Mouse (Mus musculus) lung, embryonic 16.5 days (tissue): ENCODE measurements around the gene Cdc7. TPM values are rescaled to one million over a fixed set of nuclear protein-coding genes. Genes with fewer than 3 reads are reported as not detected.

Source experiments
- ATAC-seq: fragments of 200-750 bp; cut with Nextera tagmentation; 2 replicates; pipeline ENCODE4 v1.8.0; 2017; ENCODE audit warnings: low read depth, mild to moderate bottlenecking, moderate library complexity
- H3K27ac ChIP-seq: fragments of 300-500 bp; sonication (generic); 2 replicates; pipeline ENCODE4 v1.5.1; 2014; ENCODE audit warnings: mild to moderate bottlenecking, control low read depth, low read length
- H3K27me3 ChIP-seq: fragments of 300-500 bp; sonication (generic); 2 replicates; pipeline ENCODE4 v1.6.1; 2014; ENCODE audit warnings: low read depth, low read length, mixed read lengths; ENCODE audit not compliant: control insufficient read depth, insufficient read depth
- H3K36me3 ChIP-seq: fragments of 300-500 bp; sonication (generic); 2 replicates; pipeline ENCODE4 v1.6.1; 2014; ENCODE audit warnings: low read length; ENCODE audit not compliant: control insufficient read depth, insufficient read depth
- H3K4me1 ChIP-seq: fragments of 300-500 bp; sonication (generic); replicated peaks from 2 replicates; pipeline ENCODE4 v1.6.1; 2014; ENCODE audit warnings: low read length, mixed read lengths; ENCODE audit not compliant: control insufficient read depth, insufficient read depth
- H3K4me2 ChIP-seq: fragments of 300-500 bp; sonication (generic); 2 replicates; pipeline ENCODE4 v1.6.1; 2014; ENCODE audit warnings: low read depth, low read length, control low read depth
- H3K4me3 ChIP-seq: fragments of 300-500 bp; sonication (generic); 2 replicates; pipeline ENCODE4 v1.5.1; 2014; ENCODE audit warnings: mild to moderate bottlenecking, low read length, control low read depth
- H3K9ac ChIP-seq: fragments of 300-500 bp; sonication (generic); 2 replicates; pipeline ENCODE4 v1.6.1; 2014; ENCODE audit warnings: low read length, control low read depth
- H3K9me3 ChIP-seq: fragments of 300-500 bp; sonication (generic); 2 replicates; pipeline ENCODE4 v1.6.1; 2016; ENCODE audit warnings: low read length; ENCODE audit not compliant: control insufficient read depth
- WGBS: fragments of 180-500 bp; shearing (Covaris S2); extraction: QIAGEN DNeasy Blood & Tissue Kit; methylation state at CpG from one replicate; pipeline ENCODE4 v1.1.7; 2014; 5-methylcytosine and 5-hydroxymethylcytosine counted together
- polyA plus RNA-seq: library from polyadenylated mRNA; unstranded; fragments of >200 nt; fragmentation: Nextera tagmentation; extraction: Ambion mirVana; gene quantifications from 2 replicates; pipeline ENCODE4 v1.2.1, GENCODE M21; 2015

Cdc7 gene
- polyA plus RNA-seq, 1 experiment from 2014 or later = 46.6 TPM

DNA sequence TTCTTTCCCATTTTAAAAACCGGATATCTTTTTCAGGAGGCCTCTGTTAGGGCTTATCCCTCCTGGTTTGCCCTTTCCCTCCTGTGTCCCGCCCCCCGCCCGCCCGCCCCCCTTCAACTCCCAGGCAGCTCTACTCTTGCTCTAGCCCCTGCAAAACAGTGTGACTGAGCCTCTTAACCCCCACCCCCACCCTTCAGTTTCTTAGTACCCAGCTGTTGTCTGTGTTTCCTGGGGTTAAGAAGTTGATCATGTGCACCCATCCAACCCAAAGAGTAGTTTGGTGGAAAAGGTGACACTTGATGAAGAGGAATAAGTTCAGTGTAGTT lies 37.9 kb downstream of the Cdc7 start:
- H3K27ac ChIP-seq = peak overlapping the region; percentile 61
- H3K4me3 ChIP-seq = no peak overlapping the region
- no peaks in the 10 kb centered on the region for H3K36me3 ChIP-seq
- H3K27me3 ChIP-seq = no peaks in the 10 kb centered on the region
- peaks cover 4% of the 10 kb centered on the region for H3K4me1 ChIP-seq
- no peak overlapping the region for H3K9ac ChIP-seq
- no peak overlapping the region for H3K4me2 ChIP-seq
- ATAC-seq = peak; percentile 26; the same call in 1 of the 2 replicates
- H3K9me3 ChIP-seq = 0 out of 2 replicates have a peak, but pooled peaks cover 2% of the 10 kb centered on the region
- 30% methylated on average over 5 of the region's 5 CpGs for WGBS

DNA sequence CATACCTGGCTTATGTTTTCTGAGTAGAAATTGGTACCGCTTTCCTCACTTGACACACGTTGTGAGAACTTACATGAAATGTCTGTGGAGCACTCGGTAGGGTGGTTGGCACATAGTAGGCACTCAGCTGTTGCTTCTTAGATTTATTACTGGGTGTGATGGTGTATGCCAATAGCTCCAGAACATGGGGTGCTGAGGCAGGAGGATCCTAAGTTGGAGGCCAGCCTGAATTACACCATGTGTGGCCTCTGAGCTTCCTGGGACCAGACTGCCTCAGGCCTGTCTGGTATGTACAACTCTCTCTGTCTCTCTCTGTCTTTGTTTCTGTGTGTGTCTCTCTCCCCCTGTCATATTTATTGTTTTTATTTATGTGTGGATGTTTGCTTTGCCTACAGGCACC lies 45.6 kb downstream of the Cdc7 start:
- Histone ChIP-seq H3K9ac (no peak overlapping the region), H3K4me3 (no peak overlapping the region), H3K27ac (no peak overlapping the region), H3K9me3 (0 out of 2 replicates have a peak, but pooled peaks cover 2% of the 10 kb centered on the region), H3K27me3 (no peaks in the 10 kb centered on the region), H3K36me3 (no peaks in the 10 kb centered on the region), H3K4me1 (peaks cover 18% of the 10 kb centered on the region), H3K4me2 (no peak overlapping the region)
- no peak for ATAC-seq
- 95% methylated on average over 3 of the region's 3 CpGs for WGBS

DNA sequence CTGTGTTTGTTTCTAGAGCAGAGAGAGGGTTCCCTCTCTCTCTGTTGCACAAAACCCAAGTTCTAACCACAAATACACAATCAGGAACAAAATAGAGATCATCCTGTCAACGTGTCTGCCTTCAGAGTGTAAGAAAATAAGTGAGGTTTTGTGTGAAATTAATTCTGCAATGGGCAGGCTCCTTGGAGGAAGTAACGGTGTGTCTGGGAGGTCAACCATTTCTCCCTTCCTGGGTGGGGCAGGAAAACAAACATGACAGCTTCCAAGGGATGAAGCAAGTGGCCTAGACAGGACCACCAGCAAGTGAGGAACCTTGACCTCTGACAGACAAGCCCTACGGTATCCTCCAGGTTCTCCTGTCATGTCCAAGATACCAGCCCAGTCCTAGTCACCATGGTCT lies 46.2 kb downstream of the Cdc7 start:
- no peaks in the 10 kb centered on the region for H3K36me3 ChIP-seq
- H3K4me1 ChIP-seq = peaks cover 24% of the 10 kb centered on the region
- H3K27ac ChIP-seq = no peak overlapping the region
- H3K27me3 ChIP-seq = no peaks in the 10 kb centered on the region
- H3K9ac ChIP-seq = no peak overlapping the region
- H3K4me2 ChIP-seq = no peak overlapping the region
- 0 out of 2 replicates have a peak, but pooled peaks cover 2% of the 10 kb centered on the region for H3K9me3 ChIP-seq
- H3K4me3 ChIP-seq = no peak overlapping the region
- ATAC-seq = no peak
- WGBS = 59% methylated on average over 3 of the region's 3 CpGs

DNA sequence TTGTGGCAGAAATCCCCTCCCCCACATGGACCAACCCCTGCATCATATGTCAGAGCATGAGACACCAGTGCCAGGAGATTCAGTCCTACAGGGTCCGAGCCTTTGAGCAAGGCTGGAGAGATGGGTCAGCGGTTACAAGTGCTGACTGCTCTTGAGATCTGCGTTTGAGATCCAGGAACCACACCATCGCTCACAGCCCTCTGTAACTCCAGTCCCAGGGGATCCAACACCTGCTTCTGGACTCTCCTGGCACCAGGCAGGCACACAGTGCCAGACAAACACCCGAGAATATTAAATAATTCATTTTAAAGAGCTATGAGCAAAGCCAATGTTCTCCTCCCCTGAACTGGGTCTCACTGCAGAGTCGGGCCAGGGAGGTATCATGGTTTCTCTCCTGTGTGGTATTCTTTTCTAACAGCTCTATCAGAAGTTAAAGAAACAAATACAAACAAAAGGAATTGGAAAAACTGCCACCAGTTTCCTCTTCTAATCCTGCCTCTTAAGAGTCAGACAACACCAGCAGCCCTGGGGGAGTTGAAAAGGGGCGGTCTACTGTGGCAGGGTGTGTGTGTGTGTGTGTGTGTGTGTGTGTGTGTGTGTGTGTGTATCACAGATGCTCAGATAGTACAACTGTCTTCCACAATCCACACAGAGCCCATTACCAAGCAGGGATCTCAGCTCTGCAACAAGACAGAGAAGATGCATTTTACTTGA lies 47.4 kb downstream of the Cdc7 start:
- Histone ChIP-seq H3K4me2 (no peak overlapping the region), H3K9ac (no peak overlapping the region), H3K4me1 (peaks cover 30% of the 10 kb centered on the region), H3K36me3 (no peaks in the 10 kb centered on the region), H3K4me3 (no peak overlapping the region), H3K27me3 (no peaks in the 10 kb centered on the region), H3K27ac (peak overlapping the region; percentile 76), H3K9me3 (no peaks in the 10 kb centered on the region)
- no peak for ATAC-seq
- 54% methylated on average over 7 of the region's 7 CpGs for WGBS

DNA sequence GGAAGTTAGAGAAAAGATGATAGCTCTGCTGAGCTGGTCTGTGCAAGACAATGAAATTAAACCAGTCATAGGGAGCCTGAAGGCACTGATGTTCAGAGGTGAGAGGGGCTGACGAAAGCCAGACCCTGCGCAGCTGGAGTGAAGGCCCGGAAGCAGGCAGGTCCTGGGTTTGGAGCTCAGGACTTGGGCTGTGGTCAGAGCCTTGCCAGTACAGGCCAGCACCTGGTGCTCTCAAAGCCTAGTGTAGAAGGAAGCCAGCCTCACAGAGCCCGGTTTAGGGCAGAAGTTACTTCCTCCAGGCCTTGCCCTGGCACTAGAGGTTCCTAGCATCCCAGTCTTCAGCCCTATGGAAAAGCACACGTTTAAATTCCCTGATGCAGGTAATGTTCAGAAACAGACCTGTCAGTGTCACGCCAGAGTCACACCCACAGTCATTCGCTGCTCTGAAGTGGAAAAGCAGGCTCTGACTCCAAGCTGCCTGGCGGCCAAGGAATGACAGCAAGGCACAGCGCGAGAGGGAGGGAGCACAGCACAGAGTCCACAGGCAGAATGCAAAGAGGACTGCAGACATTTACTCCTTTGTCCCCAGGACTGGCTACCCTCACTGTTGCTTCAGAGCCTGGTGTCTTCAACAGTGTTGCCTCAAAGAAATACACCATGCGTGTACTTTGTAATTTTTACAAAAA lies 48.1 kb downstream of the Cdc7 start:
- Histone ChIP-seq H3K9me3 (no peaks in the 10 kb centered on the region), H3K4me3 (no peak overlapping the region), H3K27ac (peak overlapping the region; percentile 76), H3K36me3 (no peaks in the 10 kb centered on the region), H3K4me2 (no peak overlapping the region), H3K9ac (peak overlapping the region; percentile 2), H3K4me1 (peaks cover 30% of the 10 kb centered on the region), H3K27me3 (no peaks in the 10 kb centered on the region)
- 0 out of 2 replicates have a peak, but pooled peaks have one; percentile 42 for ATAC-seq
- 37% methylated on average over 11 of the region's 11 CpGs for WGBS

DNA sequence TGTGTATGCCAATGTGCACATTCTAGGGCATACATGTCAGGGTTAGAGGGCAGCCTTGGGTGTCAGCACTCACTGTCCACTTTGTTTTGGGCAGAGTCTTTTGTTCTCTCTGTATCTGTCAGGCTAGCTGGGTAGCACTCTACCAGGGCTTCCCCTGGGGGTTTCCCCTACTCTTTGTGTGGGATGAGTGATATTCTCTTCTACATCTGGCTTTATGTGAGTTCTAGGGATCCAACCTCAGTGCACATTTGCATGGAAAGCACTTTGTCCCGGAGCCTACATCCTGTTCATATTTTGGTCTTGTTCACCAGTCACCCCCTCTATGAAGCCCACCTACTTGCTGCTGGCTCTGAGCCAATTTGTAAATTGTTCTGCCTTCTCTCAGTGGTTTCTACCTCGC lies 49.3 kb downstream of the Cdc7 start:
- Histone ChIP-seq H3K4me3 (no peak overlapping the region), H3K27ac (no peak overlapping the region), H3K9ac (0 out of 2 replicates have a peak overlapping the region, but pooled peaks have one; percentile 15), H3K36me3 (no peaks in the 10 kb centered on the region), H3K9me3 (no peaks in the 10 kb centered on the region; the same call in 1 of the 2 replicates), H3K4me1 (peaks cover 30% of the 10 kb centered on the region), H3K4me2 (no peak overlapping the region), H3K27me3 (no peaks in the 10 kb centered on the region)
- ATAC-seq = no peak
- 37% methylated on average over 2 of the region's 2 CpGs for WGBS

DNA sequence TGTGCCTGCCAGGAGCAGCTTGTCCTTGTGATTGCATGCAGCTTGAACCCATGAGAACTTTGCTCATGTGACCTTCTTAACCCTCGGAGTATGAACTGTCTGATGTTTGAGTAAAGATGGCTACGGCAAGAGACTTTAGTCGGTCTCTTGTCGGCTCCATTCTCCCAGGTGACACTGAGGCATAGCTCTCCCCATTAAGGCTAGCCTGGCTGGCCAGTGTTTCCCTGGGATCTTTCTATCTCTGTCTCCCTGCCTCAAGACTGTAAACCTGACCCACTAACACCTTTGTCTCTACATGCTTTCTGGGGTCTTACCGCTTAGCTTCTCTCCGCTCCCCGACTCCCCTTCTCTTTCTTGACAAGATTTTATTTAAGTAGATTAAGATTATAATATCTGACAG lies 50.0 kb downstream of the Cdc7 start:
- Histone ChIP-seq H3K4me3 (no peak overlapping the region), H3K9ac (peak overlapping the region; percentile 32; the same call in 1 of the 2 replicates), H3K4me1 (peaks cover 30% of the 10 kb centered on the region), H3K4me2 (no peak overlapping the region), H3K36me3 (no peaks in the 10 kb centered on the region), H3K27me3 (no peaks in the 10 kb centered on the region), H3K9me3 (no peaks in the 10 kb centered on the region; the same call in 1 of the 2 replicates), H3K27ac (peak overlapping the region; percentile 86)
- 58% methylated on average over 7 of the region's 7 CpGs for WGBS
- no peak for ATAC-seq

DNA sequence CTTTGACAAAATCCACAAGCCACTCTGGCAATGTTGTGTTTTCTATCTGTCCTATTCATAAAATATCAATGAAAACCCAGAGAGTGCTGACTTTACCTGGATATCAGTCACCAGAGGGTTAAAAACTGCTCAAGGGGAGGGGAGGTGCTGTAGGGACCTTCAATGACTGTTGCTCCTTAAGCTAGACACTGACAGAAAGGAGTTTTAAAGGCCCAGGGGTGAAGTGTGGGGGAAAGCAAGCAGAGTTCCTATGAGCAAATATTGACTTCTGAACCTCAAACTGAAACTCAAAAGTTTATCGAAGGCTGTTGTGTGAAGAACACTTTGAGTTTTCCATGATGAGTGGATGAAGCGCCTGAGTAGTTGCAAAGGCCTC lies 50.9 kb downstream of the Cdc7 start:
- WGBS = 38% methylated on average over 2 of the region's 2 CpGs
- H3K4me2 ChIP-seq = peak overlapping the region; percentile 26

DNA sequence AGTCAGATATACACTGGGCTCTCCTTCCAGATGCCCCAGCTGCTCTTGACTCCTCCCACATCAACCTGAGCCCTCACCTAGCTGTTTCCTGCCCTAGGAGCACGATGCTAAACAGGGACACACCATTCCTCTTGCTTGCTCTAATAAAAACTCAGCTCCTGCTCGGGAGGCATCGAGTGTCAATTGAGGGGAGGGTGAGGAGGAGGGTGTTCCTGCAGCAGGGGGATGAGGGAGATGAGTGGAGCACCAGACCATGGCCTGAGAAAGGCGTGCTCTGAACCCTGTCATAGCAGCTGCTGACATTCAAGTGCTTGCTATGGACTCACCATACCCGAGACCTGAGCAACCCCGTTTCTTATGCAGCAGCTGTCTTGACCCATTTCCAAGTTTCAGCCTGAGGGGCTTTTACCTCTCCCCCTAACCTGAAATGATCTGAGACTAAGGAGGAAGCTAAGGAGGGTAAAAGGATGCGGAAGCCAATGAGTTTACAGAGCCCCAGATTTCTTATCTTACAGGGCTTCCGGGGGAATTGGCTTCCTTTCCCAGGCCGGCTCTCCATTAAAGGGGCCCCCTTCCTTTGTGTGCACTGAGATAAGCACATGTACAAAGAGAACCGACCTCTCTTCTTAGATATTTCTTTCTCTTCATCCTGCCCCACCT lies 51.4 kb downstream of the Cdc7 start:
- peak overlapping the region; percentile 26 for H3K4me2 ChIP-seq
- H3K36me3 ChIP-seq = no peaks in the 10 kb centered on the region
- H3K9me3 ChIP-seq = no peaks in the 10 kb centered on the region; the same call in 1 of the 2 replicates
- peak overlapping the region; percentile 86 for H3K27ac ChIP-seq
- H3K4me3 ChIP-seq = no peak overlapping the region
- peak overlapping the region; percentile 27; the same call in 1 of the 2 replicates for H3K9ac ChIP-seq
- H3K4me1 ChIP-seq = peaks cover 32% of the 10 kb centered on the region
- H3K27me3 ChIP-seq = no peaks in the 10 kb centered on the region
- 5% methylated on average over 10 of the region's 10 CpGs for WGBS
- peak; percentile 65 for ATAC-seq

More for the DNA sequence above, 50.9 kb downstream of the Cdc7 start:
- Histone ChIP-seq H3K4me1 (peaks cover 32% of the 10 kb centered on the region), H3K27ac (peak overlapping the region; percentile 86), H3K27me3 (no peaks in the 10 kb centered on the region), H3K9me3 (no peaks in the 10 kb centered on the region; the same call in 1 of the 2 replicates), H3K4me3 (no peak overlapping the region), H3K9ac (no peak overlapping the region), H3K36me3 (no peaks in the 10 kb centered on the region)
- peak; percentile 58 for ATAC-seq
